Mouse (Mus musculus) neural tube, embryonic 15.5 days (tissue): Measurements from ENCODE around the gene Hdac6. TPM values are rescaled to one million over a fixed set of nuclear protein-coding genes. Genes with fewer than 3 reads are reported as not detected.

Experiments
- ATAC-seq: fragments of 200-750 bp; cut with Nextera tagmentation; 2 replicates; pipeline ENCODE4 v1.8.0; 2017; ENCODE audit warnings: mild to moderate bottlenecking, moderate TSS enrichment, moderate library complexity; ENCODE audit not compliant: low FRiP score
- H3K27ac ChIP-seq: fragments of 300-500 bp; sonication (generic); replicated peaks from 2 replicates; pipeline ENCODE4 v1.5.1; 2015; ENCODE audit warnings: mild to moderate bottlenecking, inconsistent platforms
- H3K27me3 ChIP-seq: fragments of 300-500 bp; sonication (generic); replicated peaks from 2 replicates; pipeline ENCODE4 v1.6.1; 2015; ENCODE audit warnings: inconsistent platforms
- H3K36me3 ChIP-seq: fragments of 300-500 bp; sonication (generic); 2 replicates; pipeline ENCODE4 v1.6.1; 2015; ENCODE audit warnings: inconsistent platforms
- H3K4me1 ChIP-seq: fragments of 300-500 bp; sonication (generic); 2 replicates; pipeline ENCODE4 v1.6.1; 2015; ENCODE audit warnings: inconsistent platforms
- H3K4me2 ChIP-seq: fragments of 300-500 bp; sonication (generic); 2 replicates; pipeline ENCODE4 v1.6.1; 2015; ENCODE audit warnings: inconsistent platforms, mild to moderate bottlenecking, moderate library complexity
- H3K4me3 ChIP-seq: fragments of 300-500 bp; sonication (generic); replicated peaks from 2 replicates; pipeline ENCODE4 v1.5.1; 2015; ENCODE audit warnings: mild to moderate bottlenecking, inconsistent platforms
- H3K9ac ChIP-seq: fragments of 300-500 bp; sonication (generic); replicated peaks from 2 replicates; pipeline ENCODE4 v1.6.1; 2015; ENCODE audit warnings: mild to moderate bottlenecking, inconsistent platforms
- H3K9me3 ChIP-seq: fragments of 300-500 bp; sonication (generic); replicated peaks from 2 replicates; pipeline ENCODE4 v1.6.1; 2016; ENCODE audit warnings: inconsistent platforms
- WGBS: fragments of 180-500 bp; shearing (Covaris S2); methylation state at CpG from one replicate; pipeline ENCODE4 v1.1.7; 2015; ENCODE audit warnings: mixed read lengths; 5-methylcytosine and 5-hydroxymethylcytosine counted together
- polyA plus RNA-seq: library from polyadenylated mRNA; unstranded; fragments of >200 nt; fragmentation: Nextera tagmentation; extraction: Ambion mirVana; gene quantifications from 2 replicates; pipeline ENCODE4 v1.2.1, GENCODE M21; 2015

The Hdac6 gene
- polyA plus RNA-seq, 1 experiment from 2014 or later = 61.3 TPM

GRCm38 (mm10) chrX:7958868-7959267 lies 11.2 kb upstream of the Hdac6 start:
- H3K27ac ChIP-seq = no peak overlapping the region
- no peak overlapping the region for H3K9ac ChIP-seq
- no peak overlapping the region for H3K4me3 ChIP-seq
- H3K27me3 ChIP-seq = no peaks in the 10 kb centered on the region
- ATAC-seq = no peak
- H3K36me3 ChIP-seq = no peaks in the 10 kb centered on the region
- 95% methylated on average over 9 of the region's 9 CpGs for WGBS
- H3K4me2 ChIP-seq = no peak overlapping the region
- H3K4me1 ChIP-seq = no peaks in the 10 kb centered on the region
- no peaks in the 10 kb centered on the region for H3K9me3 ChIP-seq

- ATAC-seq = no peak
- peaks cover 6% of the 10 kb centered on the region; the same call in 1 of the 2 replicates for H3K4me1 ChIP-seq
- no peaks in the 10 kb centered on the region for H3K9me3 ChIP-seq
- no peak overlapping the region for H3K9ac ChIP-seq
- H3K36me3 ChIP-seq = no peaks in the 10 kb centered on the region; the same call in 1 of the 2 replicates
- WGBS = 95% methylated on average over 7 of the region's 7 CpGs
- H3K4me3 ChIP-seq = no peak overlapping the region
- H3K27ac ChIP-seq = no peak overlapping the region
- H3K4me2 ChIP-seq = no peak overlapping the region
- H3K27me3 ChIP-seq = no peaks in the 10 kb centered on the region
Measured at GRCm38 (mm10) chrX:7950091-7950490, 2.4 kb upstream of the Hdac6 start.

GRCm38 (mm10) chrX:7947900-7948492 lies 307 bp upstream of the Hdac6 start:
- Histone ChIP-seq H3K9ac (peak overlapping the region; percentile 10; the same call in 1 of the 2 replicates), H3K4me3 (peak overlapping the region; percentile 49), H3K27me3 (no peaks in the 10 kb centered on the region), H3K9me3 (no peaks in the 10 kb centered on the region), H3K4me1 (peaks cover 6% of the 10 kb centered on the region; the same call in 1 of the 2 replicates), H3K4me2 (peak overlapping the region; percentile 58), H3K36me3 (no peaks in the 10 kb centered on the region; the same call in 1 of the 2 replicates), H3K27ac (peak overlapping the region; percentile 79)
- ATAC-seq = peak; percentile 96
- 21% methylated on average over 38 of the region's 38 CpGs for WGBS

- H3K27ac ChIP-seq = no peak overlapping the region
- peaks cover 6% of the 10 kb centered on the region; the same call in 1 of the 2 replicates for H3K4me1 ChIP-seq
- 82% methylated on average over 8 of the region's 8 CpGs for WGBS
- peaks cover 4% of the 10 kb centered on the region for H3K36me3 ChIP-seq
- no peak overlapping the region for H3K4me2 ChIP-seq
- no peak overlapping the region for H3K9ac ChIP-seq
- ATAC-seq = no peak
- H3K9me3 ChIP-seq = no peaks in the 10 kb centered on the region
- H3K4me3 ChIP-seq = no peak overlapping the region
- H3K27me3 ChIP-seq = no peaks in the 10 kb centered on the region
Measured at GRCm38 (mm10) chrX:7945618-7946017, 2.1 kb downstream of the Hdac6 start.

GRCm38 (mm10) chrX:7937667-7938066 lies 10.0 kb downstream of the Hdac6 start:
- WGBS = 94% methylated on average over 6 of the region's 6 CpGs
- H3K27ac ChIP-seq = no peak overlapping the region
- H3K4me1 ChIP-seq = no peaks in the 10 kb centered on the region
- ATAC-seq = no peak
- H3K27me3 ChIP-seq = no peaks in the 10 kb centered on the region
- no peak overlapping the region for H3K4me2 ChIP-seq
- peaks cover 7% of the 10 kb centered on the region; the same call in 1 of the 2 replicates for H3K36me3 ChIP-seq
- H3K9ac ChIP-seq = no peak overlapping the region
- no peaks in the 10 kb centered on the region for H3K9me3 ChIP-seq
- no peak overlapping the region for H3K4me3 ChIP-seq

GRCm38 (mm10) chrX:7936874-7937273 lies 10.8 kb downstream of the Hdac6 start:
- Histone ChIP-seq H3K4me1 (no peaks in the 10 kb centered on the region), H3K4me2 (no peak overlapping the region), H3K27ac (no peak overlapping the region), H3K4me3 (no peak overlapping the region), H3K9me3 (no peaks in the 10 kb centered on the region), H3K9ac (no peak overlapping the region), H3K27me3 (no peaks in the 10 kb centered on the region), H3K36me3 (peaks cover 13% of the 10 kb centered on the region)
- 44% methylated on average over 11 of the region's 11 CpGs for WGBS
- no peak for ATAC-seq

GRCm38 (mm10) chrX:7928270-7928790 lies 19.4 kb downstream of the Hdac6 start, which contains the start of gene Eras:
Gene Eras (minus strand): TSS chrX:7928607.
- Histone ChIP-seq H3K27ac (no peak within 1 kb of the TSS), H3K36me3 (peaks cover 22% of the 10 kb centered on the region), H3K9me3 (no peaks in the 10 kb centered on the region), H3K9ac (no peak within 1 kb of the TSS), H3K4me2 (no peak within 1 kb of the TSS), H3K4me3 (no peak within 1 kb of the TSS), H3K27me3 (0 out of 2 replicates have a peak, but pooled peaks cover 7% of the 10 kb centered on the region), H3K4me1 (peaks cover 2% of the 10 kb centered on the region)
- no peak for ATAC-seq
- WGBS = 20% methylated on average over 19 of the region's 19 CpGs

- no peak overlapping the region for H3K4me3 ChIP-seq
- H3K9me3 ChIP-seq = no peaks in the 10 kb centered on the region
- H3K27me3 ChIP-seq = 0 out of 2 replicates have a peak, but pooled peaks cover 7% of the 10 kb centered on the region
- H3K9ac ChIP-seq = no peak overlapping the region
- H3K4me1 ChIP-seq = peaks cover 11% of the 10 kb centered on the region
- 23% methylated on average over 10 of the region's 10 CpGs for WGBS
- no peak overlapping the region for H3K27ac ChIP-seq
- no peak overlapping the region for H3K4me2 ChIP-seq
- H3K36me3 ChIP-seq = peaks cover 17% of the 10 kb centered on the region
- ATAC-seq = no peak
Measured at GRCm38 (mm10) chrX:7927116-7927515, 20.6 kb downstream of the Hdac6 start.

GRCm38 (mm10) chrX:7926266-7926665 lies 21.4 kb downstream of the Hdac6 start:
- peaks cover 9% of the 10 kb centered on the region; the same call in 1 of the 2 replicates for H3K36me3 ChIP-seq
- 0 out of 2 replicates have a peak, but pooled peaks cover 7% of the 10 kb centered on the region for H3K27me3 ChIP-seq
- no peak overlapping the region for H3K4me3 ChIP-seq
- ATAC-seq = no peak
- no peaks in the 10 kb centered on the region for H3K9me3 ChIP-seq
- peaks cover 11% of the 10 kb centered on the region for H3K4me1 ChIP-seq
- H3K9ac ChIP-seq = no peak overlapping the region
- no peak overlapping the region for H3K4me2 ChIP-seq
- no peak overlapping the region for H3K27ac ChIP-seq
- WGBS = 70% methylated on average over 6 of the region's 6 CpGs

- Histone ChIP-seq H3K9ac (peak overlapping the region; percentile 58; the same call in 1 of the 2 replicates), H3K4me1 (peaks cover 11% of the 10 kb centered on the region), H3K9me3 (no peaks in the 10 kb centered on the region), H3K27ac (peak overlapping the region; percentile 79; the same call in 1 of the 2 replicates), H3K4me3 (peak overlapping the region; percentile 51), H3K27me3 (no peaks in the 10 kb centered on the region), H3K4me2 (peak overlapping the region; percentile 65), H3K36me3 (no peaks in the 10 kb centered on the region)
- 18% methylated on average over 31 of the region's 48 CpGs for WGBS
- ATAC-seq = no peak
Measured at GRCm38 (mm10) chrX:7922032-7922431, 25.7 kb downstream of the Hdac6 start.

- WGBS = 17% methylated on average over 39 of the region's 40 CpGs
- no peaks in the 10 kb centered on the region for H3K9me3 ChIP-seq
- H3K27me3 ChIP-seq = no peaks in the 10 kb centered on the region
- peak within 1 kb of the TSS; percentile 65 for H3K4me2 ChIP-seq
- peaks cover 11% of the 10 kb centered on the region for H3K4me1 ChIP-seq
- H3K4me3 ChIP-seq = peak within 1 kb of the TSS; percentile 51
- H3K27ac ChIP-seq = peak within 1 kb of the TSS; percentile 79
- ATAC-seq = peak; percentile 91
- H3K9ac ChIP-seq = peak within 1 kb of the TSS; percentile 58
- H3K36me3 ChIP-seq = no peaks in the 10 kb centered on the region
Measured at GRCm38 (mm10) chrX:7919601-7920383, 27.9 kb downstream of the Hdac6 start, which contains the start of gene Pcsk1n. Gene Pcsk1n (plus strand): TSS chrX:7919822.
